Mouse (Mus musculus): ENCODE data around the gene 3110082I17Rik. TPM values are rescaled to one million over a fixed set of nuclear protein-coding genes. Genes with fewer than 3 reads are reported as not detected.
"Not testable (repeated sequence)": the region's sequence is repeated elsewhere in the genome, so short reads cannot be mapped to it uniquely, and the experiment has no call there.

The 3110082I17Rik gene
- total RNA-seq, 2 experiments from 2014 or later = 1.3 to 4.0 TPM

GRCm38 (mm10) chr5:139335634-139336033, 124.7 kb downstream of the 3110082I17Rik start:
- ATAC-seq (replicated peaks; ENCODE audit: low FRiP score, poor library complexity, severe bottlenecking) = no peak

- ATAC-seq (replicated peaks; ENCODE audit: low FRiP score, poor library complexity, severe bottlenecking) = not testable (repeated sequence)
Observed at GRCm38 (mm10) chr5:139334394-139334793, 125.9 kb downstream of the 3110082I17Rik start.

GRCm38 (mm10) chr5:139333301-139334013, 126.9 kb downstream of the 3110082I17Rik start:
- no peak for ATAC-seq (replicated peaks; ENCODE audit: low FRiP score, poor library complexity, severe bottlenecking)

GRCm38 (mm10) chr5:139332590-139333272, 127.6 kb downstream of the 3110082I17Rik start:
- ATAC-seq (replicated peaks; ENCODE audit: low FRiP score, poor library complexity, severe bottlenecking) = no peak

- ATAC-seq (replicated peaks; ENCODE audit: low FRiP score, poor library complexity, severe bottlenecking) = peak; percentile 71
Observed at GRCm38 (mm10) chr5:139331742-139332141, 128.6 kb downstream of the 3110082I17Rik start.

GRCm38 (mm10) chr5:139330766-139331165, 129.6 kb downstream of the 3110082I17Rik start:
- ATAC-seq (replicated peaks; ENCODE audit: low FRiP score, poor library complexity, severe bottlenecking) = no peak

GRCm38 (mm10) chr5:139327634-139328020, 132.7 kb downstream of the 3110082I17Rik start:
- no peak for ATAC-seq (replicated peaks; ENCODE audit: low FRiP score, poor library complexity, severe bottlenecking)

- ATAC-seq (replicated peaks; ENCODE audit: low FRiP score, poor library complexity, severe bottlenecking) = no peak
Observed at GRCm38 (mm10) chr5:139326986-139327633, 133.2 kb downstream of the 3110082I17Rik start.

- no peak for ATAC-seq (replicated peaks; ENCODE audit: low FRiP score, poor library complexity, severe bottlenecking)
Observed at GRCm38 (mm10) chr5:139326111-139326696, 134.1 kb downstream of the 3110082I17Rik start.

GRCm38 (mm10) chr5:139325395-139325966, 134.8 kb downstream of the 3110082I17Rik start, which contains the start of gene Adap1:
Gene Adap1, minus strand, starts transcription at chr5:139325622.
- no peak for ATAC-seq (replicated peaks; ENCODE audit: low FRiP score, poor library complexity, severe bottlenecking)

GRCm38 (mm10) chr5:139324691-139325394, 135.5 kb downstream of the 3110082I17Rik start:
- no peak for ATAC-seq (replicated peaks; ENCODE audit: low FRiP score, poor library complexity, severe bottlenecking)

GRCm38 (mm10) chr5:139324045-139324491, 136.3 kb downstream of the 3110082I17Rik start:
- no peak; the same call in 1 of the 2 replicates for ATAC-seq (replicated peaks; ENCODE audit: low FRiP score, poor library complexity, severe bottlenecking)

GRCm38 (mm10) chr5:139323260-139323924, 136.9 kb downstream of the 3110082I17Rik start:
- no peak for ATAC-seq (replicated peaks; ENCODE audit: low FRiP score, poor library complexity, severe bottlenecking)

- no peak for ATAC-seq (replicated peaks; ENCODE audit: low FRiP score, poor library complexity, severe bottlenecking)
Observed at GRCm38 (mm10) chr5:139321331-139321730, 139.0 kb downstream of the 3110082I17Rik start.

- ATAC-seq (replicated peaks; ENCODE audit: low FRiP score, poor library complexity, severe bottlenecking) = no peak
Observed at GRCm38 (mm10) chr5:139320424-139320823, 139.9 kb downstream of the 3110082I17Rik start.

- ATAC-seq (replicated peaks; ENCODE audit: low FRiP score, poor library complexity, severe bottlenecking) = no peak
Observed at GRCm38 (mm10) chr5:139317751-139318504, 142.4 kb downstream of the 3110082I17Rik start.

- no peak for ATAC-seq (replicated peaks; ENCODE audit: low FRiP score, poor library complexity, severe bottlenecking)
Observed at GRCm38 (mm10) chr5:139316982-139317675, 143.2 kb downstream of the 3110082I17Rik start.
